Comparison of ENCODE assay signal across 8 mouse cellular contexts in genomic region chr14:45388345-45389181, GRCm38 (mm10). TPM values are rescaled to one million over a fixed set of nuclear protein-coding genes. Genes with fewer than 3 reads are reported as not detected.
DNase-seq lines count a peak whose midpoint lies in the region; ATAC-seq and TF ChIP-seq lines count a peak whose summit lies in the region.

No protein-coding gene starts in this region.

- no peaks in the 10 kb centered on the region for H3K36me3 ChIP-seq in embryonic facial prominence, embryonic 11.5 days (replicated peaks; ENCODE audit: control insufficient read depth, insufficient read depth, low read depth, low read length)
- peaks cover 9% of the 10 kb centered on the region for H3K36me3 ChIP-seq in limb, embryonic 10.5 days
- no peaks in the 10 kb centered on the region for H3K36me3 ChIP-seq in midbrain, embryonic 12.5 days
- no peaks in the 10 kb centered on the region for H3K36me3 ChIP-seq in small intestine, adult 2 months (ENCODE audit: control insufficient read depth, insufficient read depth, low read length)

- H3K27ac ChIP-seq in embryonic facial prominence, embryonic 11.5 days (replicated peaks; ENCODE audit: low read depth, low read length): peak overlapping the region; percentile 56; the same call in 1 of the 2 replicates
- peak overlapping the region; percentile 92 for H3K27ac ChIP-seq in limb, embryonic 10.5 days
- peak overlapping the region; percentile 75 for H3K27ac ChIP-seq in midbrain, embryonic 12.5 days (replicated peaks)
- peak overlapping the region; percentile 81 for H3K27ac ChIP-seq in small intestine, adult 2 months (ENCODE audit: insufficient read depth, low read depth, low read length)

- DNase-seq in 3134 (ENCODE audit: extremely low read depth, insufficient read length, low spot score): peak; percentile 91
- DNase-seq in adrenal gland, postnatal 25 days: peak; percentile 97
- peak; percentile 89 for DNase-seq in embryonic facial prominence, embryonic 11.5 days (ENCODE audit: low spot score)
- DNase-seq in heart, adult 11 months: peak; percentile 99
- DNase-seq in kidney, adult 18-20 months: peak; percentile 95
- peak; percentile 94 for DNase-seq in limb, embryonic 10.5 days (ENCODE audit: low spot score)

- peak; percentile 96 for ATAC-seq in embryonic facial prominence, embryonic 11.5 days (replicated peaks; ENCODE audit: insufficient number of reproducible peaks, low FRiP score, low TSS enrichment, low read depth)
- peak; percentile 97 for ATAC-seq in midbrain, embryonic 12.5 days (ENCODE audit: low FRiP score, low read depth)

- TF ChIP-seq POLR2A in small intestine, adult 2 months (IDR thresholded peaks at IDR 0.05; ENCODE audit: low read depth, low read length): peak; percentile 54

- H3K4me3 ChIP-seq in embryonic facial prominence, embryonic 11.5 days (ENCODE audit: low read depth, low read length): peak overlapping the region; percentile 73
- peak overlapping the region; percentile 80 for H3K4me3 ChIP-seq in limb, embryonic 10.5 days
- peak overlapping the region; percentile 81 for H3K4me3 ChIP-seq in midbrain, embryonic 12.5 days
- H3K4me3 ChIP-seq in small intestine, adult 2 months (ENCODE audit: low read depth, low read length): peak overlapping the region; percentile 84

- H3K4me2 ChIP-seq in embryonic facial prominence, embryonic 11.5 days (ENCODE audit: low read depth, low read length): peak overlapping the region; percentile 80
- H3K4me2 ChIP-seq in midbrain, embryonic 12.5 days (replicated peaks): peak overlapping the region; percentile 79

- no peaks in the 10 kb centered on the region for H3K9me3 ChIP-seq in embryonic facial prominence, embryonic 11.5 days (replicated peaks; ENCODE audit: control insufficient read depth, low read length)
- H3K9me3 ChIP-seq in limb, embryonic 10.5 days (replicated peaks): no peaks in the 10 kb centered on the region
- H3K9me3 ChIP-seq in midbrain, embryonic 12.5 days: no peaks in the 10 kb centered on the region

- under 1% methylated on average over 62 of the region's 71 CpGs for WGBS in embryonic facial prominence, embryonic 11.5 days
- under 1% methylated on average over 71 of the region's 71 CpGs for WGBS in limb, embryonic 10.5 days
- under 1% methylated on average over 71 of the region's 71 CpGs for WGBS in midbrain, embryonic 12.5 days
- under 1% methylated on average over 71 of the region's 71 CpGs for WGBS in small intestine, adult 2 months

- H3K9ac ChIP-seq in embryonic facial prominence, embryonic 11.5 days (replicated peaks; ENCODE audit: low read length): peak overlapping the region; percentile 83
- peak overlapping the region; percentile 85 for H3K9ac ChIP-seq in midbrain, embryonic 12.5 days (replicated peaks)

- no peaks in the 10 kb centered on the region for H3K27me3 ChIP-seq in embryonic facial prominence, embryonic 11.5 days (ENCODE audit: control insufficient read depth, insufficient read depth, low read length)
- no peaks in the 10 kb centered on the region for H3K27me3 ChIP-seq in limb, embryonic 10.5 days (ENCODE audit: low read depth, poor library complexity, severe bottlenecking)
- no peaks in the 10 kb centered on the region for H3K27me3 ChIP-seq in midbrain, embryonic 12.5 days
- H3K27me3 ChIP-seq in small intestine, adult 2 months (ENCODE audit: control insufficient read depth, insufficient read depth, low read length): no peaks in the 10 kb centered on the region

- H3K4me1 ChIP-seq in embryonic facial prominence, embryonic 11.5 days (ENCODE audit: control insufficient read depth, insufficient read depth, low read length): no peaks in the 10 kb centered on the region
- peaks cover 23% of the 10 kb centered on the region for H3K4me1 ChIP-seq in limb, embryonic 10.5 days
- peaks cover 7% of the 10 kb centered on the region for H3K4me1 ChIP-seq in midbrain, embryonic 12.5 days
- peaks cover 2% of the 10 kb centered on the region; the same call in 1 of the 2 replicates for H3K4me1 ChIP-seq in small intestine, adult 2 months (ENCODE audit: control insufficient read depth, insufficient read depth, insufficient read length, low read length)

- TF ChIP-seq CTCF in small intestine, adult 2 months (IDR thresholded peaks at IDR 0.05; ENCODE audit: extremely low read depth, insufficient read length, insufficient replicate concordance, low read depth, low read length): no peak

RNA-seq across cellular contexts. Expression of gene Gnpnat1, which starts 16.1 kb away (rescaled TPM):
- 26.4 and 36.9 TPM in 2 replicates for total RNA-seq in adrenal gland, postnatal 25 days (2021)
- polyA plus RNA-seq in embryonic facial prominence, embryonic 11.5 days (2014; fragmentation: Nextera tagmentation; extraction: Ambion mirVana): 50.8 and 56.2 TPM in 2 replicates
- 61.2 and 74.4 TPM in 2 replicates for polyA plus RNA-seq in limb, embryonic 10.5 days (2016; fragmentation: Nextera tagmentation; extraction: Ambion mirVana)
- 34.1 and 35.0 TPM in 2 replicates for polyA plus RNA-seq in midbrain, embryonic 12.5 days (2016; fragmentation: Nextera tagmentation; extraction: Ambion mirVana)
- 0.79 and 1.2 TPM in 2 replicates for polyA plus RNA-seq in small intestine, adult 2 months (2012; rRNA removed)

RNA-seq across cellular contexts. Expression of gene Styx, which starts 37.7 kb away (rescaled TPM):
- total RNA-seq in adrenal gland, postnatal 25 days (2021): 20.9 and 31.1 TPM in 2 replicates
- polyA plus RNA-seq in embryonic facial prominence, embryonic 11.5 days (2014; fragmentation: Nextera tagmentation; extraction: Ambion mirVana): 33.4 and 40.5 TPM in 2 replicates
- polyA plus RNA-seq in limb, embryonic 10.5 days (2016; fragmentation: Nextera tagmentation; extraction: Ambion mirVana): 38.7 and 46.9 TPM in 2 replicates
- polyA plus RNA-seq in midbrain, embryonic 12.5 days (2016; fragmentation: Nextera tagmentation; extraction: Ambion mirVana): 46.8 and 50.2 TPM in 2 replicates
- 5.5 and 19.3 TPM in 2 replicates for polyA plus RNA-seq in small intestine, adult 2 months (2012; rRNA removed)

RNA-seq across cellular contexts. Expression of gene Psmc6, which starts 59.0 kb away (rescaled TPM):
- total RNA-seq in adrenal gland, postnatal 25 days (2021): 122 and 142 TPM in 2 replicates
- 254 and 268 TPM in 2 replicates for polyA plus RNA-seq in embryonic facial prominence, embryonic 11.5 days (2014; fragmentation: Nextera tagmentation; extraction: Ambion mirVana)
- polyA plus RNA-seq in limb, embryonic 10.5 days (2016; fragmentation: Nextera tagmentation; extraction: Ambion mirVana): 201 and 203 TPM in 2 replicates
- 210 and 214 TPM in 2 replicates for polyA plus RNA-seq in midbrain, embryonic 12.5 days (2016; fragmentation: Nextera tagmentation; extraction: Ambion mirVana)
- polyA plus RNA-seq in small intestine, adult 2 months (2012; rRNA removed): 3.3 and 4.8 TPM in 2 replicates

Comparison
In these comparisons a context has a peak if more than half of its experiments do, and no peak if none do; other contexts are left out.
1. Peak in every context shown above with its lines: DNase-seq, ATAC-seq, H3K4me3 ChIP-seq and H3K27ac ChIP-seq.
2. RNA of gene Gnpnat1, which starts 16.1 kb away (polyA plus RNA-seq): 61.2 to 74.4 TPM in limb, embryonic 10.5 days, 50.8 to 56.2 TPM in embryonic facial prominence, embryonic 11.5 days and 34.1 to 35.0 TPM in midbrain, embryonic 12.5 days; 0.79 to 1.2 TPM in small intestine, adult 2 months; every median in the first group is over 10 times any median in the second.
3. RNA of gene Psmc6, which starts 59.0 kb away (polyA plus RNA-seq): 254 to 268 TPM in embryonic facial prominence, embryonic 11.5 days, 210 to 214 TPM in midbrain, embryonic 12.5 days and 201 to 203 TPM in limb, embryonic 10.5 days; 3.3 to 4.8 TPM in small intestine, adult 2 months; every median in the first group is over 10 times any median in the second.